Mouse (Mus musculus): ENCODE data around the gene Zar1l.

DNA sequence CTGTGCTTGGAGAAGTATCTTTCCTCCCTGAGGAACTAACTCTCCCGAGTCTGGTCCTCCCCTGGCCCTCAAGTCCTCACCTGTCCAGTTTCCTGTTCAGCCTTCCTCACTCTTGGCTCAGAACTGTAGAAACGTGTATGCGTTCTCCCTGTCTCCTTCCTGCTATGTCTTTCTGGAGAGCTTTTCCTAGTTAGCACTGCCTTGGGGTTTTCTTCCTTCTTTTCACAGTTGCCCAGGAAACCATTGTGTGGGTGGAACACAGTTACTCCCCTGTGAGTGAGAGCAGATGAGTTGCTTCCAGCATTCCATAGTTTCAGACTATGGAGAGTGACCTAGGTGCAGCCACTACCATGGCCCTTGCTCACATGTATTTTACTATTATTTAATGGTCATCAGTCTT lies 48.3 kb upstream of the Zar1l start:
- no peak for TF ChIP-seq POLR2A (IDR thresholded peaks at IDR 0.05; ENCODE audit: control insufficient read depth, low read depth, low read length)
- TF ChIP-seq CTCF (IDR thresholded peaks at IDR 0.05; ENCODE audit: control insufficient read depth, insufficient read depth, insufficient replicate concordance, low read depth, low read length): no peak

Data from testis, adult 2 months (tissue).